Mouse (Mus musculus) testis, adult 2 months (tissue): Measurements from ENCODE around the gene Cenps. TPM values are rescaled to one million over a fixed set of nuclear protein-coding genes. Genes with fewer than 3 reads are reported as not detected.

ENCODE experiments used
- H3K27ac ChIP-seq: fragments of 200-500 bp; 2 replicates; pipeline ENCODE4 v1.5.1; 2012; ENCODE audit warnings: low read depth, low read length; ENCODE audit not compliant: control insufficient read depth, insufficient read depth
- H3K27me3 ChIP-seq: fragments of 200-500 bp; 2 replicates; pipeline ENCODE4 v1.6.1; 2012; ENCODE audit warnings: mild to moderate bottlenecking, low read length, moderate library complexity; ENCODE audit not compliant: control insufficient read depth, insufficient read depth
- H3K36me3 ChIP-seq: fragments of 200-500 bp; 2 replicates; pipeline ENCODE4 v1.6.1; 2012; ENCODE audit warnings: mild to moderate bottlenecking, low read length; ENCODE audit not compliant: control insufficient read depth, insufficient read depth
- H3K4me1 ChIP-seq: fragments of 200-500 bp; 2 replicates; pipeline ENCODE4 v1.6.1; 2012; ENCODE audit warnings: low read length; ENCODE audit not compliant: control insufficient read depth, insufficient read depth
- H3K4me3 ChIP-seq: fragments of 200-500 bp; 2 replicates; pipeline ENCODE4 v1.5.1; 2012; ENCODE audit warnings: low read depth, mild to moderate bottlenecking, low read length, moderate library complexity, mixed read lengths; ENCODE audit not compliant: control insufficient read depth
- CTCF ChIP-seq: fragments of 200-500 bp; IDR thresholded peaks from 2 replicates; pipeline ENCODE4 v1.5.1; 2012; ENCODE audit warnings: low read depth, mild to moderate bottlenecking, inconsistent platforms, low read length, moderate library complexity; ENCODE audit not compliant: control insufficient read depth, insufficient read depth, insufficient replicate concordance
- POLR2A ChIP-seq: fragments of 200-500 bp; IDR thresholded peaks from 2 replicates; pipeline ENCODE4 v1.6.1; 2012; ENCODE audit warnings: low read depth, mild to moderate bottlenecking, inconsistent platforms, low read length, moderate library complexity; ENCODE audit not compliant: control insufficient read depth
- polyA plus RNA-seq: library from polyadenylated mRNA; depleted of rRNA; stranded (reverse); fragments of >200 nt; gene quantifications from 2 replicates; pipeline ENCODE4 v1.2.3, GENCODE M21; 2012; rRNA removed

Cenps gene
- 10.3 and 12.2 TPM in 2 replicates for polyA plus RNA-seq

DNA sequence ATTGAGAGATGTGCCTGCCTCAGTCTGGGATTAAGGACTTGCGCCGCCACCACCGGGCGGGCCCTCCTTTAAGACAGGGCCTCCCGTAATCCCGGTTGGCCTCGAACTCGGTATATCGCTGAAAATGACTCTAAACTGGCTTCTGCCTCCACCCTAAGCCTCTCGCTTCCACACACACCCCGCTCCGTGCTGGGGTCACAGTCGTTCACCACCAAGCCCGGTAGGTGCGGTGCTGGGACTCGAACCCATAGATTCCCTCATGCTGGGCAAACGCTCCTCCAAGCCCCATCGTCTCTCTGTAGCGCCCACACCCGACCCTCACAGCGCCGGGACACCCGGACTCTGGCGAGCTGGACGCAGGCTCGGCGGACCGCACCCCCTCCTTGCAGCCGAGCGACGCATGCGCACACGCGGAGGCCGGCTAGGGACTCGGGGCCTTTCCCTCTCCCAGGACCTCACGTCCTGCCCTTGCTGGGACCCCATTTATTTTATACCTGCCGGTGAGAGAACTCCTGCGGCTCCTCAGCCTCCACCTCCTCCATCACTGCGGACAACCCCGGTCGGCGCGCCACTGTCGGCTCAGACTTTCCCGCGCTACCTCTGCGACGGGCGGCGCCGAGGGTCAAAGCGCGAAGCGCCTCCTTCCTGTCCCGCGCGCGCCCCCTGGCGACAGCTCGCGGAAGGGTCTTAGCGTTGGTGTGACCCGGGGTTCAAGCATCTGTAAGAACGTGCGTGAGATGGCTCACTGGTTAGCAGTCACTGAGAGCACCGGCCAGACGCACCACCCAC lies at the start of gene Cenps:
TSS of gene Cenps (minus strand) at position 648 of the 789 bp plus-strand sequence.
- H3K36me3 ChIP-seq = no peaks in the 10 kb centered on the region
- H3K27ac ChIP-seq = peak within 1 kb of the TSS; percentile 89
- peaks cover 7% of the 10 kb centered on the region for H3K4me1 ChIP-seq
- no peaks in the 10 kb centered on the region for H3K27me3 ChIP-seq
- H3K4me3 ChIP-seq = peak within 1 kb of the TSS; percentile 99
- peak; percentile 67 for TF ChIP-seq POLR2A
- TF ChIP-seq CTCF = peak; percentile 91

DNA sequence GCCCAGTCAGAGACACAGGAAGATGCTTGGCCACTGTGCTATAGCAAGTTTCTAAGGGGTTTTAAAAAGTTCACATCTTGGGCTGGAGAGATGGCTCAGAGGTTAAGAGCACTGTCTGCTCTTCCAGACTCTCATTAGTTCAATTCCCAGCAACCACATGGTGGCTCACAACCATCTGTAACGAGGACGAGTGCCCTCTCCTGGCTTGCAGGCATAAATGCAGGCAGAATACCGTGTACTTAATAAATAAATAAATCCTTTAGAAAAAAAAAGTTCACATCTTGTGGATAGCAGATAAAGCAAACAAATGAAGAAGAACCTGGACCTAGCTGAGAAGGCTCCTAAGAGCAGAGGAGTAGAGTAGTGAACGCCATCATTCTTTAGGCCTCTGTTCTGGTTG lies 45.3 kb upstream of the Cenps start:
- Histone ChIP-seq H3K4me1 (no peaks in the 10 kb centered on the region), H3K27ac (no peak overlapping the region), H3K4me3 (no peak overlapping the region), H3K27me3 (no peaks in the 10 kb centered on the region), H3K36me3 (peaks cover 4% of the 10 kb centered on the region)
- TF ChIP-seq POLR2A (no peak), CTCF (no peak)

DNA sequence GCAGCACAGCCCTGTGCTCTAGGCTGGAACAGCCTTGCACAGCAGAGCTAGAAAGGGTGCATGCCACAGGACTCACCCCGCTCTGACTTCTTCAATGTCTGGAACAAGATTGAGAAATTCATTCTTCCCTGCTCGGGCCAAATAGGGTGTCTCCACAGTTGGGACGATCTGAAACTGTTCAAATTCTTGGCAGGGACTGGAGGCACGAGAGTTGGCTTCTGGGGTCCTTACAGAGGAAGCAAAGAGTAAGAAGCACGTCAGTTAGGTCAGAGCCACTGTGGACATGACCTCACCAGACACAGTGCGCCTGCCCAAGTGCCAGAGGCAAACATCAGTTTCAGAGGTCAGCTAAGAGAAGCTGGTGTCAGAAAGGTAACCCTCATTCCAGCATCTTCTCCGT lies 44.8 kb upstream of the Cenps start:
- no peak overlapping the region for H3K27ac ChIP-seq
- peaks cover 4% of the 10 kb centered on the region for H3K36me3 ChIP-seq
- no peaks in the 10 kb centered on the region for H3K4me1 ChIP-seq
- TF ChIP-seq POLR2A = no peak
- no peak for TF ChIP-seq CTCF
- no peaks in the 10 kb centered on the region for H3K27me3 ChIP-seq
- H3K4me3 ChIP-seq = no peak overlapping the region

DNA sequence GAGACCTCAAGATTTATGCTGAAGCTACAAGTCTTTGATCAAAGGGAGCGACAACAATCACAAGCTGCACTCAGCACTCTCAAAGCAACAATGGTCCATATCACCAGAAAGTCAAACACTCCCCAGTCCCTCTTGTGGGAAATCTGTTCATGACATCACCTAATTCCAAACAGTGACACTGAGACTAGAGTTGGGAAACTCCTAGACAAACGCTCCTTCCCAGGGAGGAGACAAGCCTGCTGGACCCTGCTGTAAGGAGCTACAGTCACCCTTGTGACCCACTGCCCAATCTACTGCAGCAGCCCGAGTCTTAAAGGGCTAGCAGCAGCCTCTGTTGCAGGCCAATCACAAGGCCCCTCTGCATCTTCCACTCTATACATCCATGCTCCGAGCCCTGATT lies 42.1 kb upstream of the Cenps start:
- Histone ChIP-seq H3K4me1 (no peaks in the 10 kb centered on the region), H3K4me3 (no peak overlapping the region), H3K27ac (no peak overlapping the region), H3K36me3 (peaks cover 4% of the 10 kb centered on the region), H3K27me3 (no peaks in the 10 kb centered on the region)
- no peak for TF ChIP-seq POLR2A
- TF ChIP-seq CTCF = no peak

DNA sequence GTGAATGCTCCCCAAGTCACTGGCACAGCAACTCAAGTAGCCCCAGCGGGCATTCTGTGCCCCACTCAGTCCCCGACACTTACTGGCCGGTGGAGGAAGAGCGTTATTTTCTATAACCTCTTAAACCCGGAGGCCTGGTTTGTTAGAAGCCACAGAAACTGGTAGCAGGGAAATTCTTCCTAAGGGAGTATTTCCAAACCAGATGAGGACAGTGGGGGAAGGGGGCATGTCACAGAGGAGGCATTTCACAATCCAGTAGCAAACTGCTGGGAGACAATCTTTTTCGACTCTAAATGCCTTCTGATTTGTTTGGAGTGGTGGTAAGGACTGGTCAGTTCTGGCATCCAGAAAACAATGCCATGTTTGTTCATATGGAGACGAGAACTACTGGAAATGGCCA lies 41.7 kb upstream of the Cenps start:
- Histone ChIP-seq H3K4me1 (no peaks in the 10 kb centered on the region), H3K27me3 (no peaks in the 10 kb centered on the region), H3K36me3 (peaks cover 4% of the 10 kb centered on the region), H3K4me3 (no peak overlapping the region), H3K27ac (no peak overlapping the region)
- TF ChIP-seq POLR2A = no peak

DNA sequence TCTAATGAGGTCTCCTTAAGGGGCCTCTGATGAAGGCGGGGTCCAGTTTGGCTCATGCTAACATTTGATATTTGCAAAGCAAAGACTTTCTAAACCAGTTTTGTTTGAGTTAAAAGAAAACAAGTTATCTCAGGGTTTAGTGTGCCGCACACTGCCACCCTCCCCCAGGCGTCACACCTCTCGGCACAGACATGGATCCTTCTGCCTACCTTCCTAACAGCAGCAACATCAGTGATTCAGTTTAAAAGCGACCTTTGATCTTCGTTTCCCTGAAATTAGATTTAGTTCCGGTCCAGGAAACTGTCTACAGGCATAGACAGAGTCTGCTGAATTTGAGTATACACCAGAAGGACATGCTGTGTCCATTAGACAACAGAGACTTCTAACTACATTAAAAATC lies 40.9 kb upstream of the Cenps start:
- Histone ChIP-seq H3K27me3 (no peaks in the 10 kb centered on the region), H3K4me3 (no peak overlapping the region), H3K36me3 (peaks cover 4% of the 10 kb centered on the region), H3K27ac (no peak overlapping the region), H3K4me1 (no peaks in the 10 kb centered on the region)
- no peak for TF ChIP-seq CTCF
- TF ChIP-seq POLR2A = no peak

DNA sequence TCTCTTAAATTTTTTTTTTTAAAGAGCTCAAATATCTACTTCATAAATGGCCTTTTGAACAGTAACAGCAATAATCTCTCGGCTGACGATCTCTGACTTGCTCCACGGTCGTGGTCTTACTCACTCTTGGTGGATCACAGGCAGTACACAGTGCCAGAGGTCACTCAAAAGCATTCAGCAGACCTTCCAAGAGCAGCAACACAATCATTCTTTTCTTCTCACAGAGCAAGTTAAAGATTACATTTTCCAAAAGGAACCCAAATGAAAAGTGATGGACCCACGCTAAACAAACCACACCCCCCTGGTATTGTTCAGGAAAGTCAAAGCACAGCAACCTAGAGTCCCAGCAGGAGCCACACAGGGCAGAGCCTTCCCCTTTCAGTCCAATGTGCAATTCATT lies 39.6 kb upstream of the Cenps start:
- Histone ChIP-seq H3K4me1 (no peaks in the 10 kb centered on the region; the same call in 1 of the 2 replicates), H3K27me3 (no peaks in the 10 kb centered on the region), H3K4me3 (no peak overlapping the region), H3K36me3 (peaks cover 4% of the 10 kb centered on the region), H3K27ac (no peak overlapping the region)
- TF ChIP-seq POLR2A (no peak), CTCF (no peak)

DNA sequence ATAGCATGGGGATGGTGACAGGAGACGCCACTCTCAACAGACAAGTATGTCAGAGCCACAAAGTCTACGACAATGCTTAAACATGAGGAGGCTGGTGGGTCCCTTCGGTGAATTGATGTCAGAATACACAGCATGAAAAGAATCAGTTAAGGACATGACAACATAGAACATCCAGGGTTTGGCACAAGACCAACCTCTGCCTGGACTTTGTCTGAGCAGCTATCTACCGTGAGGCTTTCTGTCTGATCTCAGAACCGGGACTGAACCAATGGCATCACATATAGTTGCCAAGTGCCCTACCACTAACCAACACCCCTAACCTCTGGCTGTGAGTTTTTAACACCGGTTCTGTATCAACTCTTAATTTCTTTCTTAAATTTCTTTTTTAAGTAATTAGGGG lies 39.2 kb upstream of the Cenps start:
- Histone ChIP-seq H3K4me3 (no peak overlapping the region), H3K36me3 (peaks cover 4% of the 10 kb centered on the region), H3K27ac (no peak overlapping the region), H3K27me3 (no peaks in the 10 kb centered on the region), H3K4me1 (no peaks in the 10 kb centered on the region; the same call in 1 of the 2 replicates)
- TF ChIP-seq POLR2A (no peak), CTCF (no peak)
